Mouse (Mus musculus): ENCODE measurements around the gene Lclat1.
"Not testable (repeated sequence)": the region's sequence is repeated elsewhere in the genome, so short reads cannot be mapped to it uniquely, and the experiment has no call there.

Gene Lclat1

DNA sequence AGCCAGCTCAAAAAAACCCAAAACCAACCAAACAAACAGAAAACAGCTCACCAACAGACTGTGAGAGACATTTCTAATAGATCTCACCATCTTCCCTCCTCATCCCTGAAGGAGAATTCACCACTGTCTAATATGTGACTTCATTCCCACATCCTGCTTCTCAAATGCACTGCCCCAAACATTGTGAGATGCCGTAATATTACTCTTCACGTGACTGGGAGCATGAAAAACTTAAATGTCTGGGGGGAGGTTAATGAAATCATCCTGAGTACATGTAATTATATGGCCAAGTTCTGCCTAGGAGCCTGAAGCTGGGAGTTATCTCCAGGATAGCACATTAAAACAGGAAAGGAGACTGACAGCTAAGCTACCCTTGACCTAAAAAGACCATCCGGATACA lies 138.3 kb downstream of the Lclat1 start:
- DNase-seq, result no peak

DNA sequence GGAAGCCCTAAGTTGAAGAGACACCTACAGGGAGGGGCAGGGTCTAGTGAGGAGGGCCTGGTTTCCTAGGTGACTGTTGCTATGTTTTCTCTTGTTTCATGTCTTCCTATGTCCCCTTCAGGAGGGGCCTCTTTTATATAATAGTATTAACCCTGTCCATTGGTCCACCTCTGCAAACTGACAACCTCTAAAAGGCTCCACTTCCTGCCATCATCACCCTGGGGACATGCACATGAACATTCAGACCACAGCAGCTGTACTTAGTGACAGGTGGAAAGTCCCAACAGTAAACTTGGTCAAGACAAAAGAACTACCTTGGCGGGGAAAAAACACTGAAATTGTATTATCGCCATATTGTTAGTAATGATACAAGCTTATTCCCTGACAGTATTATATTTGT lies 139.1 kb downstream of the Lclat1 start:
- DNase-seq, result peak; percentile 45

GRCm38 (mm10) chr17:73247758-73248157 lies 140.0 kb downstream of the Lclat1 start:
- DNase-seq, result no peak

DNA sequence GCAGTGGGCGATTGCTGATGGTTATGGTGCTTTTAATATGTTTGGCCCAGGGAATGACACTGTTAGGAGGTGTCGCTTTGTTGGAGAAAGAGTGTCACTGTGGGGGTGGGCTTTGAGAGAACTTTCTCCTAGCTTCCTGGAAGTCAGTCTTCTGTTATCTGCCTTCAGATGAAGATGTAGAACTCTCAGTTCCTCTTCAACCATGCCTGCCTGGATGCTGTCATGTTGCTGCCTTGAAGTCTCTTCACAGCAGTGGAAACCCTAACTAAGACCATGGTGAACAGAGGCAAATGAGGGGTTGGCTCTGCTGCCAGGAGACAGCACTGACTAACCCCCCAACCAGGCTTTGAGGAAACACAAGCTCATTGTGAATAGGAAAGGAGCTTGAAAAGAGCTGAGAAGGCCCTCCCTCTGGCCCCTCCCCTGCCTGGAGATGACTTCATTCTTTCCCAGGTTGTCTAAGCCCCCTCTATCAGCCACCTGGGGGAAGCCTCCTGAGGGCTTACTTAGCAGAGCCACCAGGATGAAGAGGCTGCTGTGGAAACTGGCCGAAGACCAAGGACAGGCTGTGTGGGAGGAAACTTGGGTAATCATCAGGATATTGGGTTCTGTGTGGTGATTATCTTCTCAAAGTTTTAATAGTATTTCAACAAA lies 142.8 kb downstream of the Lclat1 start:
- DNase-seq, result no peak

DNA sequence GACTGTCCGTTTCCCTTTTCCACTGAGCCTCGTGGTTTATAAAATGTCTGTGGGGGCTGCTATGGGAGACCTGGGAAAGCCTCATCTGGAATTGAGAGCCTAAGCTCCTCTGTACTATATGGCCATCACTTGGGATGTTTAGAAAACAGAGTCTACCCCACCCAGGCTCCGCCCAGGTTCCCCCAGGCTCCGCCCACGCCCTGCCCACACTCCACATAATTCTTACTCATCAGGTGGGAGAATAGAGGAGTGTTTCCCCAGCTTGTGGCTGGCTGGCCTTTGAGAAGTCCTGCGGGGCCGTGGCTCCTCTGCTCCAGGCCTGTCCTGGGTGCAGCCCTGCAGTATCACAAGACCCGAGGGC lies 143.3 kb downstream of the Lclat1 start:
- DNase-seq, result no peak

- no peak for DNase-seq
Observed at GRCm38 (mm10) chr17:73251812-73252608, 144.2 kb downstream of the Lclat1 start.

DNA sequence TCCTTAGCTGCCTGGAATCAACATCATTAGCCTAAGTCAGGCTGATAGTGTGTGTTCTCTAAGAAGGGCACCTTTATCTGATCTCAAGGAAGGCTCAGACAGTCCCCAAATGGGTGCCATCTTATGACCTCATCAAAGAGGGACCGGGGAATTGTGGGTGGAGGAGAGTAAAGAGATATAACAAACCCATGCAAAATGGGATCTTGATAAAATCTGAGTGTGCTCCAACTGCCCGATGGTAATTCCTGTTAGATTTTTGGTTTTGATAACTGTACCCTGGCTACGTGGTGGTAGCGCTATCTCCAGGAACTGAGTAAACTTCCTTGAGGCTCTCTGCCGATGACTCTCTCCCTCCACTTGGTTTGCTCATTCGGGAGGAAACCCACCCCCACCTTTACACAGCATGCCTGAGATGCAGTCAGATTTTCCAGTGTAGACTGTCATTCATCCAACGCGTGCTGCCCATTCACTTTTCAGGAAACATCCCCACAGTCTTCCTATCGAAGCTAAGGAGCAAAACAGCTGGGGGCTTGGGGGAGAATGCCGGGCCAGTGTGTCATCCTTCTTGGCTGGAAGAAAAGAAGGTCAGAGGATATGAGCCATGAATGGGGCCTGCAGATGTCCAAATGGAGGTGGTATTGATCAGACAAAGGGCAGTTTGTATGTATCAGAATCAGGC lies 145.6 kb downstream of the Lclat1 start:
- DNase-seq, result no peak

DNA sequence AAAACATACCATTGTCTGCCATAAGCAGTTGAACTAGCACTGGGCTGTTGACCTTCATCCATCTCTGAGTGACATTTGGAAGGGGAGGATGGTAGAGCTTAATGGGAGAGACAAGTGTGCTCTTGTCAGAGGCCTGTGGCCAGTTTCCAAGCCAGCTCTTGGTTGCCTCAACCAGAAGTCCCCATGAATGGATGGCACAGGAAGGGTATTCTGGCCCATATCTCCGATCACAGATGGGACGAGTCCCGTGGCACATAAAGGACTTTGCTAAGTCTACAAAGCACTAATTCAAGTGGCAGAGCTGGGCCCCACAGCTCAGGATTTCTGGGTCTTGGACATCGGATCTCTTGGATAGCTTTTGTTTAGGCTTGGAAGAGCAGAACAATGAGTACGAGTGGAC lies 148.0 kb downstream of the Lclat1 start:
- no peak for DNase-seq

DNA sequence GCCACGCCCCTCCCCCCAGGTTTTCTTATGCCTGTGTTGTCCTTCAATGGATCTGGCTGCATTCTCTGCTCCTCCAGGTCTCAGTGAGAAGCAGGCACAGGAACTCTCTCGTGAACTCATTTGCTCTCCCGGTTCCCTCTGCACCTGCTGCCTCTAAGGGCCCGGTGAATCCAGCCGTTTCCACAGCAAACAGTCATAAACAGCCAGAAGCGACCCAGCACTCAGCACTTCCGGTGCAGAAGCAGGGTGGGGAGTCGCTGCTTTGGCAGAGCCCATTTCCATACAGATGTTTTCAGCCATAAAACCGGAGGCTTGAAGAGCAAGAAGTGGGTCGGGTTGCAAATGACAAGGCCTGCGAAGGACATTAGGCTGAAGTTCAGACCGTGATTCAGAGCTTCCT lies 150.8 kb downstream of the Lclat1 start:
- no peak for DNase-seq

GRCm38 (mm10) chr17:73259258-73259657 lies 151.5 kb downstream of the Lclat1 start:
- DNase-seq, result not testable (repeated sequence)

DNA sequence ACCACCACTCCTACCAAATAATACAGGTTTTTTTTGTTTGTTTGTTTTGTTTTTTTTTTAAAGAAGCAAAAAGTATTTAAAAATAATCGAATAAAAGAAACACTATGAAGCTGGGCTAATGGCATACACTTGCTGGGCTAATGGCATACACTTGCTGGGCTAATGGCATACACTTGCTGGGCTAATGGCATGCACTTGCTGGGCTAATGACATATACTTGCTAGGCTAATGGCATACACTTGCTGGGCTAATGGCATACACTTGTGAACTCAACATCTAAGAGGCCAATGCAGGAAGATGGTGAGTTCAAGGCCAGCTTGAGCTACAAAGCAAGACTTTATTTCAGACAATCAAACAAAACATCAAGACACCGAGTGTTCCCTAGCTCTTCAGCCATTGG lies 154.8 kb downstream of the Lclat1 start:
- DNase-seq, result no peak

- peak; percentile 57 for DNase-seq
Observed at GRCm38 (mm10) chr17:73263077-73263501, 155.3 kb downstream of the Lclat1 start.

DNA sequence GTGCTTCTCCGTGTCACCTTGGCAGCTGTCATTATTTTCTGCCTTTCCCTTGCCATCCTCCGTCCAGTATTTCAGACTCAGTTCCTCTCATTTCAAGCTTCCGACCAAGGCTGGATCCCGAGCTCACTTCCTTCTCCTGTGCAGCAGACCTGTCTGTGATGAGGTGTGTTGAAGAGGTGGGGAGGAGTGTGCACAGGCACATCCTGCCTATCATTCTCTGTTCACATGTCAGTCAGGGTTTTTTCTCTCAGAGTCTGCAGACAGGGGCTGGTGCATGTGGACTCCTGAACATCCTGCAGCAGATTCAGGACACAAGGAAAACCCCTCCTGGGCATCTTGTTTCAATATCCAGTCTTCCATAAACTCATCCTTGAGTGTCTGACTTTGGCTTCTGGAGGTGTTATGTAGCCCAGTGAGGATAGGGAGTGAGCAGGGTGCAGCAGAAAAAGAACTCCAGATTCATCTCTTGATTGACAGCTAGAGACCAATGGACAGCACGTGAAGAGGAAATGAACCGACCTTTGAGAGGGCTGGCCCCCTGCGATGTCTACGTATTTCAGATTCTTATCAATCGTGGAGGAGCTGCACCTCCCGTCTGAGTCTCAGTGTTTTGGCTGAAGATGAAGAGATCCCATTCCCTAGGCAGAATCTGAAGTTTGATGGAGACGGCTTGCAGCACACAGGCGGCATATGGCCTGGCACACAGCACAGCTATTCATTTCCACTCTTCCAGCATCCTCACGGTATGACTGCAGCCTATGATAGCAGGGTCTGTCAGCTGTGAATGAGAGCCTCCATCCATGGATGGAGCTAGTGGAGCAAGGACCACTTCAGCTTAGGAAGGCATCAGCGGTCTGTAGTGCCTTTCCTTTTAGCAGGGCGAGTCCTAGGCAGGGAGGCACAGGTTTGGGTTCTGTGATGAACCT lies 163.3 kb downstream of the Lclat1 start:
- DNase-seq, result no peak

DNA sequence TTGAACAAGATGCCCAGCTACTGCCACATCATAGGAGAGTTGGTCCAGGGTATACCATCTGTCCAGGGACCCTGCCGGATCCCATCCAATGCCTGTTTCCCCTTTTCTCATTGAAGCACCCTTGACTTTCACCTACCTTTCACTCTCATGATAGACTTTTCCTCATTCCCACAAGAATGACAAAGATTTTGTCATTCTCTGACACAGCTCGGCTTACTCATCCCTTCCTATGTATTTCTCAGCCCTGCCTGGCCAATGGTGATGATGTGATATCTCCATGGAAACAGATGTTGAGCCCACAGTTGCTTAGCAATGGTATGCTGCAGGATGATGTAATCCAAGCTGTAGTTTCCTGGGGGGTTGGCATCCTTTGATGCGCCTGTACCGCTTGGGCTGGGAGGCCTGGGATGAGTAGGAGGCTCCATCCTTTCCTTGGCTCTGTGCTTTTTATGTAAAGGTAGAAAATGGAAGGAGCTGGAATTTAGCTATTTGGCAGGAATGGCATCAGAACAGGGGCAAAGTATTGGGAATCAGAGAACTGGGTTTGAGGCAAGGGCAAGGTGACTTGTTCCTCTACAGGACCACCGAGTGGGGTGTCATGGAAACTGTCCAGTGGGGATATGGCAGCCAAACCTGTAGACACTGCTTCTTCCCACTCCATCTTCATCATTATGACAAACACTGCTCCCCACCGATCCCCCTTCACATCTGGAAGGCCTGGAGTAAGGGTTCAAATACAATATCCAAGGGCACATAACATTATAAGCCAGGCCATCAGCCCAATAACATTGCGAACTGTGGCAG lies 164.2 kb downstream of the Lclat1 start:
- no peak for DNase-seq

DNA sequence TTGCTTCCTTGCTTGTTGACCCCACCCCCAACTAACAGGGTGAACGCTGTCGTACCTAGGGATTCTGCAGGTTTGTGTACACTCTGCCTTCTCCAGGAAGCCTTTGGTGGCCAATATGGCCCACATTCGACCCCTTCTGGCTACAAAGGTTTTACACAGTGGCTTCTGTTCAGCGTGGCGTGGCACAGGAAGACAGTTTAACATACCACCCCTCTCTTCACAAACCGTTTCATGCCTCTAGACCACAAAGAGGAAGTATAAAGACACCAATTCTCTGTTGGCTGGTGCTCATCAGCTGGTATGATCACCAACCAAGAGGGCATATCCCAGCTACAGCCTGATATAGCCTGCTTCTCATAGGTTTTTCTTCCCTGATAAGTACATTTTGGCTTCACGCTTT lies 166.0 kb downstream of the Lclat1 start:
- peak; percentile 21 for DNase-seq

GRCm38 (mm10) chr17:73275066-73275465 lies 167.3 kb downstream of the Lclat1 start:
- DNase-seq, result no peak

GRCm38 (mm10) chr17:73277770-73278169 lies 170.0 kb downstream of the Lclat1 start:
- no peak for DNase-seq

DNA sequence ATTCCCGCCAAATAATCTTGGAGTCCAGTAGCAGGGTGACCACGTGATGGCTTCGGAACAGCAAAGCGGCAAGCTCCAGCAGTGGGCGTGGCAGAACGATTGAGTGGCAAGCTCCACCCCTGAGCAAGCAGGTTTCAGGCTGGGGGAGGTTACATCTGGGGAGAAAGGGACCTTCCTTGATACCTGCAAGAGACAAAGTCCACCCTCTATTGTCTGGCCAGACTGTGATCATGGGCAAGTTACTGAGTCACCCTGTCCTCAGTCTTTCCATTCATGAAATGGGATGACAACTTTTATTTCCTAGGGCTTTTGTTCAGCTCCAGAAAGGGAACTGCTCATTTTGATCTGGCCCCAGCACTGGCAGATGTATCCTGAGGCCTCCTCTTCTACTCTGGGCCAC lies 174.9 kb downstream of the Lclat1 start:
- DNase-seq, result not testable (repeated sequence)

DNA sequence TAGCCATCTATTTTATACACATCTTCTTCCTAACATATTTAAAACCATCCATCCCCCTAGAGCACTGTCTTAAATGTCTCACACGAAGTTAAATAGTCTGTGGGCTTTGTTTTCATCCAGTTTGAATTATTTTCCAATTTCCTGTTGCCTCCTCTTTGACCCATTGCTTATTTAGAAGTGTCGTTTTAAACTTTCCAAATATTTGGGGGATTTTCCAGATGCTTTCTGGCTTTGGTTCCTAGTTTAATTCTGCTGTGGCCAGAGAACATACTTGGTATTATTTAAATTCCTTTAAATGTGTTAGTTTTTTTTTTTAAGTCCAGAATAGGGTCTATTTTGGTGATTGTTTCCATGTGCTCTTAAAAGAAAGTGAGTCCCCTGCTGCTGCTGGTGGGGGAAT lies 176.5 kb downstream of the Lclat1 start:
- no peak for DNase-seq
